Mouse (Mus musculus) midbrain, embryonic 15.5 days (tissue): ENCODE measurements at regions not wholly inside any gene's neighbourhood (a gene's known extent, or its start where the extent isn't known, plus 50 kb on each side); places are given as distances from the start of the nearest gene placed in this dataset.

Source experiments
- ATAC-seq: fragments of 200-750 bp; cut with Nextera tagmentation; replicated peaks from 2 replicates; pipeline ENCODE4 v1.8.0; 2017; ENCODE audit warnings: moderate TSS enrichment
- H3K27ac ChIP-seq: fragments of 300-500 bp; sonication (generic); 2 replicates; pipeline ENCODE4 v1.5.1; 2015; ENCODE audit warnings: mild to moderate bottlenecking, inconsistent platforms
- H3K27me3 ChIP-seq: fragments of 300-500 bp; sonication (generic); replicated peaks from 2 replicates; pipeline ENCODE4 v1.6.1; 2015; ENCODE audit warnings: inconsistent platforms
- H3K36me3 ChIP-seq: fragments of 300-500 bp; sonication (generic); replicated peaks from 2 replicates; pipeline ENCODE4 v1.6.1; 2015; ENCODE audit warnings: inconsistent platforms
- H3K4me1 ChIP-seq: fragments of 300-500 bp; sonication (generic); 2 replicates; pipeline ENCODE4 v1.6.1; 2015; ENCODE audit warnings: inconsistent platforms
- H3K4me2 ChIP-seq: fragments of 300-500 bp; sonication (generic); 2 replicates; pipeline ENCODE4 v1.6.1; 2015; ENCODE audit warnings: inconsistent platforms, mild to moderate bottlenecking, moderate library complexity
- H3K4me3 ChIP-seq: fragments of 300-500 bp; sonication (generic); 2 replicates; pipeline ENCODE4 v1.5.1; 2015; ENCODE audit warnings: mild to moderate bottlenecking, inconsistent platforms
- H3K9ac ChIP-seq: fragments of 300-500 bp; sonication (generic); 2 replicates; pipeline ENCODE4 v1.6.1; 2015; ENCODE audit warnings: mild to moderate bottlenecking, inconsistent platforms
- H3K9me3 ChIP-seq: fragments of 300-500 bp; sonication (generic); 2 replicates; pipeline ENCODE4 v1.6.1; 2016; ENCODE audit warnings: inconsistent platforms
- WGBS: fragments of 180-500 bp; shearing (Covaris S2); methylation state at CpG from one replicate; pipeline ENCODE4 v1.1.7; 2015; ENCODE audit warnings: mixed read lengths; 5-methylcytosine and 5-hydroxymethylcytosine counted together

DNA sequence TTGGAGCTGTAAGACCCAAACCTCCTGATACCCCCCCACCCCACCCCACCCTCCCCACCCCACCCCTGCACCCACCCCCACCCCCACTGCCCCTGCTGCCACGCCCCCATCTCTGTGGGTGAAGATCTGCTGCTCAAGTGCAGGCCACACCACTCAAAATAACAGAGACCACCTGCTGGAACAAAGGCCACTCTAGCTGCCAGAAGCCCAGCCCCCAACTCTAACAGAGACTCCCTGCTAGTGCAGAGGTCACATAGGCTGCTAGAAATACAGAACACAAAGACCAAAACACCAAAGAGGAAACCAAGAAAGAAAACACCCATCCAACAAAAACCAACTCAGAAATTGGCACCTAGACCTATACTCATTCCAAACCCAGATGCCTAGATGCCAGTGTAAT lies 58.9 kb downstream of the Olfr267 start:
- no peak for ATAC-seq
- H3K4me3 ChIP-seq: no peak overlapping the region
- no peaks in the 10 kb centered on the region for H3K9me3 ChIP-seq
- no peaks in the 10 kb centered on the region for H3K36me3 ChIP-seq
- H3K4me1 ChIP-seq: no peaks in the 10 kb centered on the region
- no peak overlapping the region for H3K27ac ChIP-seq
- no peaks in the 10 kb centered on the region for H3K27me3 ChIP-seq
- no peak overlapping the region for H3K9ac ChIP-seq
- H3K4me2 ChIP-seq: no peak overlapping the region
- WGBS: 50% methylated on average over 1 of the region's 1 CpGs

- Histone ChIP-seq H3K27me3 (no peaks in the 10 kb centered on the region), H3K36me3 (no peaks in the 10 kb centered on the region), H3K27ac (no peak overlapping the region), H3K4me3 (no peak overlapping the region), H3K9ac (no peak overlapping the region), H3K4me1 (no peaks in the 10 kb centered on the region), H3K4me2 (no peak overlapping the region), H3K9me3 (no peaks in the 10 kb centered on the region)
- ATAC-seq: no peak
- WGBS: 62% methylated on average over 2 of the region's 2 CpGs
These were observed 61.1 kb downstream of the Olfr267 start for GRCm38 (mm10) chr4:58726424-58726823.

- H3K9ac ChIP-seq: no peak overlapping the region
- no peaks in the 10 kb centered on the region for H3K9me3 ChIP-seq
- H3K4me3 ChIP-seq: no peak overlapping the region
- H3K36me3 ChIP-seq: no peaks in the 10 kb centered on the region
- H3K27ac ChIP-seq: no peak overlapping the region
- 70% methylated on average over 9 of the region's 9 CpGs for WGBS
- H3K27me3 ChIP-seq: no peaks in the 10 kb centered on the region
- no peak; the same call in 1 of the 2 replicates for ATAC-seq
- H3K4me1 ChIP-seq: no peaks in the 10 kb centered on the region
- no peak overlapping the region for H3K4me2 ChIP-seq
These were observed 64.7 kb downstream of the Olfr267 start for GRCm38 (mm10) chr4:58722772-58723171.

DNA sequence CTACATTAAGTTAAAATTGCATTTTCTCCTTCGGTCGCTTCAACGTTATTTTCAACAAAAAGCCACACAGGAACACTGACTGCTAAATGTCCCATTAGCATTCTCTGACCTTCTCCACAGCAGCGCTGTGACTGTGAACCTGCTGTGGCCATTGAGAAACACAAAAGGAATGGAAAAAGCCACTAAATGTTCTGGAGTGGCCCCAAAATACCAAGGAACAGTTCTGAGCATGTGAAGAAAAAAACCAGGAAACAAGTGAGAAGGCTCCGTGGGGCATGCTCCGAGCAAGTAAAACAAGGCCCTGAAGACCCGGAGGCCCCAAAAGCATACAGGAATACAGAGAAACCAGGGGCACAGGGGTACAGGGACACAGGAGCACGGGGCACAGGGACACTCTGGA lies 66.8 kb downstream of the Olfr267 start:
- WGBS: 63% methylated on average over 8 of the region's 8 CpGs
- H3K9ac ChIP-seq: no peak overlapping the region
- no peaks in the 10 kb centered on the region for H3K9me3 ChIP-seq
- no peaks in the 10 kb centered on the region for H3K36me3 ChIP-seq
- ATAC-seq: no peak
- no peaks in the 10 kb centered on the region for H3K27me3 ChIP-seq
- no peak overlapping the region for H3K27ac ChIP-seq
- H3K4me1 ChIP-seq: no peaks in the 10 kb centered on the region; the same call in 1 of the 2 replicates
- no peak overlapping the region for H3K4me2 ChIP-seq
- no peak overlapping the region for H3K4me3 ChIP-seq

DNA sequence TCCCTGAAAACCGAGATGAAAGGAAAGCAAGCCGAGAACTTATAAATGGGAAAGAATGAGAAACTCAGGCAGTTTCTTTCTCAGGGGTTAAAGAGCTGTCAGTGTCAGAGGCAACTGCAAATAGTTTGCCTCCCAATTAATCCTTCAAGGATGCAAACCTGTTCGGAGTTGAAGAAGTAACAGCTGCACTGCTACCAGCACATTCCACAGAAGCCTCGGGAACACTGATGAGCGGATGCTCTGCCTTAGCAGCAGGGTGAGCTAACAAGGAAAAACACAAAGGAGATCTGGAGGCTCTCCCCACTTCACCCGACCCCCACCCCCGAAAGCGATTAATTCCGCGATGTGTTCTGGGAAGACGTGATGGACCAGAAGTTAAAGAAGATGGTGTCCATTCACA lies 71.1 kb downstream of the Olfr267 start:
- H3K9ac ChIP-seq: no peak overlapping the region
- no peaks in the 10 kb centered on the region for H3K9me3 ChIP-seq
- ATAC-seq: no peak
- no peaks in the 10 kb centered on the region for H3K27me3 ChIP-seq
- no peaks in the 10 kb centered on the region for H3K36me3 ChIP-seq
- no peak overlapping the region for H3K4me2 ChIP-seq
- WGBS: 40% methylated on average over 11 of the region's 11 CpGs
- H3K4me3 ChIP-seq: no peak overlapping the region
- H3K4me1 ChIP-seq: no peaks in the 10 kb centered on the region; the same call in 1 of the 2 replicates
- H3K27ac ChIP-seq: no peak overlapping the region

DNA sequence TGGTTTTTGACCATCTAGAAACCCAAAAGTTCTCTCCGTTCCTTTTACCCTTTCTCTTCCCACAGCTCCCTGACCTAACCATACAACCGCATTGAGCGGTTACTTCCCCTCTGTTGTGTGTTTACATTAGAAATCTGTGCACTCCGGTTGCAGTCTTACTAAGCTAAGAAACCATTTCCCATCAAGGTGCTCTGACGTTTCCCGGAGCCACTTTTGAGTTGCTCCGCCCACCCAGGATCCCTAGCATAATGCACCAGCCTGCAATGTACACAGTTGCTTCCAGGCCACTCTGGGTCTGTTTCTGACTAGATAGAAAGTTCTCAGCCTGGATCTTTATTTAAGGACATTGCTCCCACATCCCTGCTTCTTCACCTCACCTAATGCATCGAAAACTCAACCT lies 71.7 kb downstream of the Olfr267 start:
- ATAC-seq: no peak
- no peak overlapping the region for H3K27ac ChIP-seq
- no peaks in the 10 kb centered on the region for H3K36me3 ChIP-seq
- H3K9ac ChIP-seq: no peak overlapping the region
- H3K27me3 ChIP-seq: no peaks in the 10 kb centered on the region
- H3K9me3 ChIP-seq: no peaks in the 10 kb centered on the region
- H3K4me3 ChIP-seq: no peak overlapping the region
- 86% methylated on average over 8 of the region's 8 CpGs for WGBS
- no peaks in the 10 kb centered on the region; the same call in 1 of the 2 replicates for H3K4me1 ChIP-seq
- no peak overlapping the region for H3K4me2 ChIP-seq

GRCm38 (mm10) chr4:58714221-58714620 lies 73.3 kb downstream of the Olfr267 start:
- Histone ChIP-seq H3K27me3 (no peaks in the 10 kb centered on the region), H3K36me3 (no peaks in the 10 kb centered on the region), H3K4me1 (no peaks in the 10 kb centered on the region; the same call in 1 of the 2 replicates), H3K4me3 (no peak overlapping the region), H3K27ac (no peak overlapping the region), H3K4me2 (no peak overlapping the region), H3K9ac (no peak overlapping the region), H3K9me3 (no peaks in the 10 kb centered on the region)
- WGBS: 77% methylated on average over 13 of the region's 13 CpGs
- ATAC-seq: no peak

DNA sequence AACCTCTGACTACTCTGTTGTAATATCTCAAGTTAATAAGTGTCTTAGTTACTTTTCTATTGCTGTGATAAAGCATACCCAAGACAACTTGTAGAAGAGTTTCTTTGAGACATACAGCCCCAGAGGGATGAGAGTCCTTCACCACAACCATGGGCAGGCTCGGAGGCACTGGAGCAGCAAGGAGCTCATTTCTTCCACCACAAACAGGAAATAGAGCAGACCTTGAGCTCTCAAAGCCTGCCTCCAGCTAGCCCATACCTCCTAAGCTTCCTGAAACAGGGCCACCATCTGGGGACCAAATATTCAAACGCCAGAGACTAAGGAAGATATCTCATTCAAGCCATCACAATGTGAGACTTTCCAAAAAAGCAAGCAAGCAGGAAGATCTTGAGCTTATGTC lies 74.6 kb downstream of the Olfr267 start:
- H3K4me2 ChIP-seq: no peak overlapping the region
- 89% methylated on average over 2 of the region's 2 CpGs for WGBS
- no peak overlapping the region for H3K27ac ChIP-seq
- H3K36me3 ChIP-seq: no peaks in the 10 kb centered on the region
- no peaks in the 10 kb centered on the region for H3K27me3 ChIP-seq
- no peaks in the 10 kb centered on the region; the same call in 1 of the 2 replicates for H3K4me1 ChIP-seq
- no peak overlapping the region for H3K9ac ChIP-seq
- no peak overlapping the region for H3K4me3 ChIP-seq
- no peaks in the 10 kb centered on the region for H3K9me3 ChIP-seq
- ATAC-seq: no peak

GRCm38 (mm10) chr4:58712166-58712565 lies 75.3 kb downstream of the Olfr267 start:
- no peak for ATAC-seq
- 82% methylated on average over 10 of the region's 10 CpGs for WGBS
- no peaks in the 10 kb centered on the region for H3K27me3 ChIP-seq
- no peaks in the 10 kb centered on the region for H3K9me3 ChIP-seq
- H3K36me3 ChIP-seq: no peaks in the 10 kb centered on the region
- H3K4me3 ChIP-seq: no peak overlapping the region
- H3K4me1 ChIP-seq: no peaks in the 10 kb centered on the region; the same call in 1 of the 2 replicates
- no peak overlapping the region for H3K4me2 ChIP-seq
- no peak overlapping the region for H3K27ac ChIP-seq
- no peak overlapping the region for H3K9ac ChIP-seq

GRCm38 (mm10) chr4:58699236-58699798 lies 88.2 kb downstream of the Olfr267 start:
- H3K9me3 ChIP-seq: no peaks in the 10 kb centered on the region
- H3K4me3 ChIP-seq: no peak overlapping the region
- H3K27me3 ChIP-seq: no peaks in the 10 kb centered on the region
- no peak for ATAC-seq
- no peaks in the 10 kb centered on the region for H3K36me3 ChIP-seq
- no peaks in the 10 kb centered on the region for H3K4me1 ChIP-seq
- H3K27ac ChIP-seq: no peak overlapping the region
- no peak overlapping the region for H3K9ac ChIP-seq
- no peak overlapping the region for H3K4me2 ChIP-seq
- 93% methylated on average over 11 of the region's 11 CpGs for WGBS

DNA sequence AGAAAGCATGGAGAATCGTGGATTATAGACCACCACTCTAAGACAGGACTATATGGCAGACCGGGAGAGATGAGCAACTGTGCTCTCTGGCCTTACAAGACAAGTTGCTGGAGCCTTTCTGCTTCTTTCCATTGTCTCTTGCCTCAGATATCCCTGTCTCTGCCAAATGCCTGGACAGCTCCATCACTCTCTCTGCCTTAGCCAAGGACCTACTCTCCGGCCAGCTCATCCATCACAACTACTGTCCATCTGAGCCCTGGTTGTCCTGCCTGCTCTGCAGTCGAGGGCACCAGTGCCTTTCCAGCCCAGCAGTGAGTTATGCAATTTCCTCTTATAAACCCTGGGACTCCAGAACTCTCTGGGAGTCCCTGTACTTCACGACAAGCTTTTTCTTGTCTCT lies 88.7 kb downstream of the Olfr267 start:
- no peak overlapping the region for H3K4me2 ChIP-seq
- no peak overlapping the region for H3K9ac ChIP-seq
- 81% methylated on average over 5 of the region's 5 CpGs for WGBS
- no peaks in the 10 kb centered on the region for H3K36me3 ChIP-seq
- H3K9me3 ChIP-seq: no peaks in the 10 kb centered on the region
- no peaks in the 10 kb centered on the region for H3K4me1 ChIP-seq
- no peak overlapping the region for H3K4me3 ChIP-seq
- H3K27me3 ChIP-seq: no peaks in the 10 kb centered on the region
- no peak overlapping the region for H3K27ac ChIP-seq
- no peak for ATAC-seq

- H3K4me1 ChIP-seq: no peaks in the 10 kb centered on the region
- H3K4me2 ChIP-seq: no peak overlapping the region
- no peak overlapping the region for H3K27ac ChIP-seq
- no peaks in the 10 kb centered on the region for H3K27me3 ChIP-seq
- no peak for ATAC-seq
- H3K9me3 ChIP-seq: no peaks in the 10 kb centered on the region
- no peak overlapping the region for H3K4me3 ChIP-seq
- WGBS: 42% methylated on average over 4 of the region's 4 CpGs
- no peaks in the 10 kb centered on the region for H3K36me3 ChIP-seq
- no peak overlapping the region for H3K9ac ChIP-seq
These were observed 90.8 kb downstream of the Olfr267 start for GRCm38 (mm10) chr4:58696684-58697083.

- H3K9ac ChIP-seq: no peak overlapping the region
- no peaks in the 10 kb centered on the region for H3K36me3 ChIP-seq
- H3K4me2 ChIP-seq: no peak overlapping the region
- no peak for ATAC-seq
- no peaks in the 10 kb centered on the region for H3K9me3 ChIP-seq
- 73% methylated on average over 6 of the region's 6 CpGs for WGBS
- H3K4me1 ChIP-seq: no peaks in the 10 kb centered on the region
- no peaks in the 10 kb centered on the region for H3K27me3 ChIP-seq
- no peak overlapping the region for H3K4me3 ChIP-seq
- H3K27ac ChIP-seq: no peak overlapping the region
These were observed 92.2 kb downstream of the Olfr267 start for GRCm38 (mm10) chr4:58695281-58695680.
